Mouse (Mus musculus): Measurements from ENCODE around the gene Hacd4. TPM values are rescaled to one million over a fixed set of nuclear protein-coding genes. Genes with fewer than 3 reads are reported as not detected.

The Hacd4 gene
- polyA plus RNA-seq (2015; fragmentation: Nextera tagmentation; extraction: Ambion mirVana): 4.3 and 5.2 TPM in 2 replicates

DNA sequence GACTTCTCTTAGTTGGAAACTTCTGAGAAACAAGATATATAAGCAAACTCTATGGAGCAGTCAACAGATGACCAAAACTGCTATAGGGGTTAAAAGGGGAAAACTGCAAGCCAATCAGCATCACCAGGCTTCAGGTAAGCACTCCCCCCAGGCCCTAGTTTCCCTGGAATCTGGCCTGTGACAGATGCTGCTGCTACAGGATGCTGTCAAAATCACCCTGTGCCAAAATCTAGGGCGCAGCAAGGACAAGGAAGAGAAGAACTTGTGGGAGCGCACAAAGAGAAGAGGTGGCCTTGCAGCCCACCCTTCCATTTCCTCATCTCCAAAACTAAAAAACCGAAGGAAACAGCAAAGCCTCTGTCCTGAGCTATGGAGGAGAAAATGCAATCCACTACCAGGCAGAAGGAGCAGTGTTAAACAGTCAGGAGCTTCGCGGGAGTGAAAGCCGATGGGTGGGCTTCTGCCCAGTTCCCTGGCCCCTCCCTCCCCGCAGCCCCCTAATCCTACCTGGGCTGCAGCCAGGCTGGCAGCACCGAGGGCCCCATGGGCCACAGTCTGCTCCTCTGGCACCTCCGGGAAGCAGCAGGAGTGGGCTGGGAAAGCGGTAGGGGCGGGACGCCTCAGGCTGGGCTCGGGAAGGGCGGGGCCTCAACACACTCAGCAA, at the start of gene Hacd4:
TSS of gene Hacd4 (minus strand) at position 603 of the 664 bp plus-strand sequence.
- Histone ChIP-seq H3K4me2 (peak within 1 kb of the TSS; percentile 63), H3K27me3 (no peaks in the 10 kb centered on the region), H3K27ac (replicated peaks) (no peak within 1 kb of the TSS), H3K9me3 (no peaks in the 10 kb centered on the region), H3K36me3 (no peaks in the 10 kb centered on the region), H3K4me1 (replicated peaks) (peaks cover 18% of the 10 kb centered on the region), H3K9ac (peak within 1 kb of the TSS; percentile 67), H3K4me3 (peak within 1 kb of the TSS; percentile 36)
- 6% methylated on average over 14 of the region's 14 CpGs for WGBS
- peak; percentile 53; the same call in 1 of the 2 replicates for ATAC-seq (ENCODE audit: low read depth)

DNA sequence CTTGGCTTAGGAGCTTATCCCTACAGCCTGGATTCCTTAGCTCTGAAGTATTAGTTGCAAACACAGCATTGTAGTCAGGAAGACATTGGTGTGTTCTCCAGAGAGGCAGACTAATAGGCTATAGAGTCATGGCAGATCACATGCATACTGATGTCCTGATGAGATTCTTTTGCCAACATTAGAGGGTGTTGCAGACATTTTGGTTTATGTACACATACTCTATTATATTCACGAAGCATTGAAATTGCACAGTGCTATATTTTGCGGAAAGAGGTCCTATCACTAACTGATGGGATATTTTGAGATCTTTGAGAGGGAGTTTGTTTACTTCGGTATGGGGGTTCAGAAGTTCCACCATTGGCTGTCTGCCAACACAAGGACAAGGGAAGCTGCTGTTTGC, 49.4 kb upstream of the Hacd4 start:
- Histone ChIP-seq H3K4me1 (replicated peaks) (no peaks in the 10 kb centered on the region), H3K27me3 (no peaks in the 10 kb centered on the region), H3K36me3 (no peaks in the 10 kb centered on the region), H3K4me3 (no peak overlapping the region), H3K9ac (no peak overlapping the region), H3K4me2 (no peak overlapping the region), H3K27ac (replicated peaks) (no peak overlapping the region), H3K9me3 (no peaks in the 10 kb centered on the region)
- WGBS: 76% methylated on average over 3 of the region's 3 CpGs
- no peak for ATAC-seq (ENCODE audit: low read depth)

DNA sequence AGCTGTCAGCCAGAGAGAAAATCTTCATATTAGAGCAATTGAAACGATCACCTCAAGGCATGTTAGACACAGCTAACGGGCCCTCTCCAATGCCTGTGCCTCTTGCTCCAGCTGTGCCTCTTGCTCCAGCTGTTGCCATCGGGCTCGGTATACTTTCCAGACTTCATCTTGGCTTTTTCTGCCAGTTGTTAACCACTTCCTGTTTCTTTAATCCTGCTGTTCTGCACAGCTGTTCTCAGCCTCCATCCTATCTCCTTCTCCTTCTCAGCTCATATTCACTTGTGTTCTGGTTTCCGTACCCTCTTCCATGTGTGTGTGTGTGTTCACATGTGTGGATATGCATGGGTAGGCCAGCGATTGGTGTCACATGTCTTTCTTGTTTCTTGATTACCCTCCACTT, 41.4 kb upstream of the Hacd4 start:
- no peak overlapping the region for H3K4me2 ChIP-seq
- no peaks in the 10 kb centered on the region for H3K9me3 ChIP-seq
- WGBS: 81% methylated on average over 6 of the region's 6 CpGs
- no peaks in the 10 kb centered on the region for H3K4me1 ChIP-seq (replicated peaks)
- no peak overlapping the region for H3K4me3 ChIP-seq
- no peaks in the 10 kb centered on the region for H3K27me3 ChIP-seq
- H3K36me3 ChIP-seq: no peaks in the 10 kb centered on the region
- ATAC-seq (ENCODE audit: low read depth): no peak
- H3K27ac ChIP-seq (replicated peaks): no peak overlapping the region
- no peak overlapping the region for H3K9ac ChIP-seq

- H3K4me2 ChIP-seq: no peak overlapping the region
- H3K36me3 ChIP-seq: no peaks in the 10 kb centered on the region
- H3K27me3 ChIP-seq: no peaks in the 10 kb centered on the region
- H3K9ac ChIP-seq: no peak overlapping the region
- WGBS: 83% methylated on average over 9 of the region's 9 CpGs
- H3K4me3 ChIP-seq: no peak overlapping the region
- no peaks in the 10 kb centered on the region for H3K9me3 ChIP-seq
- H3K4me1 ChIP-seq (replicated peaks): no peaks in the 10 kb centered on the region
- no peak overlapping the region for H3K27ac ChIP-seq (replicated peaks)
- ATAC-seq (ENCODE audit: low read depth): no peak
Observed at GRCm38 (mm10) chr4:88478809-88479186, 40.1 kb upstream of the Hacd4 start.

- H3K4me3 ChIP-seq: no peak overlapping the region
Observed at GRCm38 (mm10) chr4:88478177-88478808, 39.6 kb upstream of the Hacd4 start.

DNA sequence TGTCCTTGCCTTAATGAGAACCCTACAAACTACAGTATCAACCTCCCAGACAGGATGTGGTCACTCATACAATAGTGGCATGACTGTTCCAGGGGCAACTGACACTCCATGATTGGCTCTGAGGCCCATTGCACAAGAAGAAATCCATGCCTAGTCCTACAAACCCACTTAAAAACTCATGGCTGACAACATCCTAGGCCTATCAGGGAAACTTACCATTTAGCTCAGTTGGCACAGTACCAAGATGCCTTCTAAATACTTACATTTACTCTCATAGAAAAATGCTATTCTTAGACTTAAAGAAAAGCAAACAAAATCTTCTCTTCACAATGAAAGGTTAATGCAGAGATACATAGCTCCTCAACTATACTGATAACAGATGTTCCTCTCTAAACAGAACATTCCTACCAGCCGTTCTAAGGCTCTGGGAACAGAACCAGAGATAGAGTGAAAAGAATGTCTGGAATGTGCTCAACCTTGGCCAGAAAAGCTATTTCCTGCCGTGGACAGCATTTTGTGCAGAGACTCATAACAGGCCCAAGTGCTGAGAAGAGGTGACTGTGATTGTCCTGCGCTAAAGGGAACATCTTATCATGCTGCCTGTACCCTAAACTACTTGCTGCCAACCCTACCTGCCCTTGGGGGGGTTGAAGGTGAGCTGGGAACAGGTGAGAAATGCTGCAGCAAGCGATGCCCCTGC, 37.9 kb upstream of the Hacd4 start:
- no peak overlapping the region for H3K9ac ChIP-seq
- H3K4me2 ChIP-seq: no peak overlapping the region
- H3K4me3 ChIP-seq: no peak overlapping the region
- no peaks in the 10 kb centered on the region for H3K9me3 ChIP-seq
- 76% methylated on average over 4 of the region's 4 CpGs for WGBS
- no peaks in the 10 kb centered on the region for H3K36me3 ChIP-seq
- no peak overlapping the region for H3K27ac ChIP-seq (replicated peaks)
- no peak for ATAC-seq (ENCODE audit: low read depth)
- no peaks in the 10 kb centered on the region; the same call in 1 of the 2 replicates for H3K4me1 ChIP-seq (replicated peaks)
- no peaks in the 10 kb centered on the region for H3K27me3 ChIP-seq

More at GRCm38 (mm10) chr4:88478177-88478808, 39.6 kb upstream of the Hacd4 start:
- Histone ChIP-seq H3K9me3 (no peaks in the 10 kb centered on the region), H3K27me3 (no peaks in the 10 kb centered on the region), H3K27ac (replicated peaks) (no peak overlapping the region), H3K36me3 (no peaks in the 10 kb centered on the region), H3K9ac (no peak overlapping the region), H3K4me1 (replicated peaks) (no peaks in the 10 kb centered on the region; the same call in 1 of the 2 replicates), H3K4me2 (no peak overlapping the region)
- no peak for ATAC-seq (ENCODE audit: low read depth)
- 80% methylated on average over 4 of the region's 4 CpGs for WGBS

- no peak overlapping the region for H3K4me3 ChIP-seq
- no peaks in the 10 kb centered on the region for H3K9me3 ChIP-seq
- 82% methylated on average over 3 of the region's 3 CpGs for WGBS
- H3K4me2 ChIP-seq: no peak overlapping the region
- no peaks in the 10 kb centered on the region for H3K27me3 ChIP-seq
- no peaks in the 10 kb centered on the region; the same call in 1 of the 2 replicates for H3K4me1 ChIP-seq (replicated peaks)
- no peaks in the 10 kb centered on the region for H3K36me3 ChIP-seq
- no peak for ATAC-seq (ENCODE audit: low read depth)
- H3K9ac ChIP-seq: no peak overlapping the region
- no peak overlapping the region for H3K27ac ChIP-seq (replicated peaks)
Observed at GRCm38 (mm10) chr4:88476084-88476483, 37.4 kb upstream of the Hacd4 start.

DNA sequence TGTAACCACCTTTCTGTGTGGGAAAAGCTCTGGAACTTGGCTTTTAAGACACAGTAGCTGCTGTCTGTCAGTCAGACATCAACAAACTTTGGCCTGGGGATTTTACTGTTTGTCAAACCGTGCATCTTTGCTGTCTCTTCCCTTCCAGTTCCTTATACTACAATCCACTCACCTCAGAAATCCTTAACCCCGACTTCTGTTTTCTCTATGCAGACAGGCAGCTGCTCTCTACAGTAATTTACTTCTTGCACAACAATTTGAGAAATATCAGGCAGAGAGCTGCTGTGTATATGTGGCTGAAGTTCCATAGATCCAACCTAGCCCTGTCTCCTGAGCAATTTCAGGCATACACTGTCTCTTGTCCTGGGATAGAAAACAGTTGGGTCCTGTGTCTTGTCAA, 32.8 kb upstream of the Hacd4 start:
- Histone ChIP-seq H3K4me3 (no peak overlapping the region), H3K27ac (replicated peaks) (no peak overlapping the region), H3K27me3 (no peaks in the 10 kb centered on the region), H3K4me2 (no peak overlapping the region), H3K36me3 (no peaks in the 10 kb centered on the region), H3K9ac (no peak overlapping the region), H3K9me3 (no peaks in the 10 kb centered on the region), H3K4me1 (replicated peaks) (no peaks in the 10 kb centered on the region; the same call in 1 of the 2 replicates)
- no peak for ATAC-seq (ENCODE audit: low read depth)
- 69% methylated on average over 2 of the region's 2 CpGs for WGBS

- no peak overlapping the region for H3K27ac ChIP-seq (replicated peaks)
- H3K4me3 ChIP-seq: no peak overlapping the region
- H3K9ac ChIP-seq: no peak overlapping the region
- ATAC-seq (ENCODE audit: low read depth): no peak
- H3K4me1 ChIP-seq (replicated peaks): 0 out of 2 replicates have a peak, but pooled peaks cover 7% of the 10 kb centered on the region
- H3K9me3 ChIP-seq: no peaks in the 10 kb centered on the region
- no peaks in the 10 kb centered on the region for H3K36me3 ChIP-seq
- no peak overlapping the region for H3K4me2 ChIP-seq
- 84% methylated on average over 4 of the region's 4 CpGs for WGBS
- H3K27me3 ChIP-seq: no peaks in the 10 kb centered on the region
Observed at GRCm38 (mm10) chr4:88464574-88464973, 25.8 kb upstream of the Hacd4 start.

- Histone ChIP-seq H3K4me1 (replicated peaks) (0 out of 2 replicates have a peak, but pooled peaks cover 7% of the 10 kb centered on the region), H3K27ac (replicated peaks) (no peak overlapping the region), H3K36me3 (no peaks in the 10 kb centered on the region), H3K9ac (no peak overlapping the region), H3K9me3 (no peaks in the 10 kb centered on the region), H3K4me3 (no peak overlapping the region), H3K4me2 (no peak overlapping the region), H3K27me3 (no peaks in the 10 kb centered on the region)
- ATAC-seq (ENCODE audit: low read depth): no peak
- 76% methylated on average over 8 of the region's 8 CpGs for WGBS
Observed at GRCm38 (mm10) chr4:88462981-88463646, 24.4 kb upstream of the Hacd4 start.

GRCm38 (mm10) chr4:88462501-88462900, 23.8 kb upstream of the Hacd4 start:
- Histone ChIP-seq H3K9ac (no peak overlapping the region), H3K27ac (replicated peaks) (no peak overlapping the region), H3K36me3 (no peaks in the 10 kb centered on the region), H3K27me3 (no peaks in the 10 kb centered on the region), H3K4me2 (no peak overlapping the region), H3K9me3 (no peaks in the 10 kb centered on the region), H3K4me1 (replicated peaks) (0 out of 2 replicates have a peak, but pooled peaks cover 7% of the 10 kb centered on the region), H3K4me3 (no peak overlapping the region)
- 90% methylated on average over 1 of the region's 1 CpGs for WGBS
- ATAC-seq (ENCODE audit: low read depth): no peak

- 74% methylated on average over 2 of the region's 2 CpGs for WGBS
- H3K36me3 ChIP-seq: no peaks in the 10 kb centered on the region
- H3K4me2 ChIP-seq: no peak overlapping the region
- no peaks in the 10 kb centered on the region for H3K9me3 ChIP-seq
- H3K27ac ChIP-seq (replicated peaks): no peak overlapping the region
- no peak overlapping the region for H3K9ac ChIP-seq
- H3K4me3 ChIP-seq: no peak overlapping the region
- H3K4me1 ChIP-seq (replicated peaks): 0 out of 2 replicates have a peak, but pooled peaks cover 7% of the 10 kb centered on the region
- no peak for ATAC-seq (ENCODE audit: low read depth)
- H3K27me3 ChIP-seq: no peaks in the 10 kb centered on the region
Observed at GRCm38 (mm10) chr4:88461315-88461714, 22.6 kb upstream of the Hacd4 start.
